Mouse (Mus musculus) cerebellum, adult 2 months (tissue): ENCODE measurements at regions not wholly inside any gene's neighbourhood (a gene's known extent, or its start where the extent isn't known, plus 50 kb on each side); places are given as distances from the start of the nearest gene placed in this dataset.

Experiments
- CTCF ChIP-seq: fragments of 200-500 bp; IDR thresholded peaks from 2 replicates; pipeline ENCODE4 v1.5.1; 2011; ENCODE audit warnings: low read depth, mild to moderate bottlenecking, control low read depth, low read length, moderate library complexity, borderline replicate concordance; ENCODE audit not compliant: insufficient read depth
- POLR2A ChIP-seq: fragments of 200-500 bp; IDR thresholded peaks from 2 replicates; pipeline ENCODE4 v1.6.1; 2011; ENCODE audit warnings: low read length, control low read depth, borderline replicate concordance; ENCODE audit not compliant: insufficient read depth

DNA sequence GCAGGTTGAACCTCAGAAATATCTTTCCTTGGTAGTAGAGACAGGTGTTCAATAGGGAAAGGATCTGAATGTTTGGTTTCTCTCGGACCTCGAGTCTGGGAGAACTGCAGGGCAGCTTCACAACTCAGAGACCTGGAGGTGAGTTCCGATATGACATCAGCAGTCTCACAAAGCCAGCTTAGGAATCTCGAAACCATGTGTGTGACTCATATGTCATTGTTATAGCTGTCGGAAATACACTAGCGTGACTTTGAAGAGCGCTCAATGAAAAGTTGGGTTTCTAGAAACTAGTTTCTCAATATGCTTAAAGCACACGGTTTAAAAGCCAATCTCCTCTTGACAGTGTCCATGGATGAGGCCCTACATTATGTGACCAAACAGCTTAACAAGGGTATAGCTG, 485.9 kb upstream of the Klf4 start:
- TF ChIP-seq POLR2A (no peak), CTCF (no peak)
